Mouse (Mus musculus): ENCODE measurements around the gene Tmem274.

DNA sequence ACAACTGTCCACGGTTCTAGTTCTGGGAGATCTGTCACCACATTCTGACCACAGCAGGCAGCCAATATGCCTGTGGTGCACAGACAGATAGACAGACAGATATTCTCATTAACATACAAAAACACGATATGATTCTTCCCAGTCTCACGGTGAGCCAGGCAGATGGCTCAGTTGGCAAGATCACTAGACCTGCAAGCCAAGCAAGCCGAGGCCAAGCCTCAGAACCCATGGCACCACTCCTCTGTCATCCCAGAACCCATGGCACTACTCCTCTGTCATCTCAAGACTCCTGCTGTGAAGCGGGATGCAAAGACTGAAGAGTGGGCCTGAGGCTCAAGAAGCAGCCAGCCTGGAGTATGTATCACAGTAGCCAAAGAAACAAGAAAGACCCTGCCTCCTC, 47.6 kb upstream of the Tmem274 start:
- TF ChIP-seq POLR2A (IDR thresholded peaks at IDR 0.05; ENCODE audit: extremely low read depth, insufficient read depth, low read length) (no peak), CTCF (IDR thresholded peaks at IDR 0.05; ENCODE audit: extremely low read depth, insufficient read depth, low read length) (no peak)

Measured in cortical plate, adult 2 months (tissue).